Mouse (Mus musculus) hindlimb bud, embryonic 11.5 days (tissue): ENCODE measurements at regions not wholly inside any gene's neighbourhood (a gene's known extent, or its start where the extent isn't known, plus 50 kb on each side); places are given as distances from the start of the nearest gene placed in this dataset.

Experiments
- DNase-seq: peaks from one replicate; pipeline ENCODE4 v3.0.0-alpha.2; 2012; ENCODE audit warnings: low read depth, low spot score; ENCODE audit errors: extremely low spot score

GRCm38 (mm10) chr19:13980988-13981630 lies 67.8 kb downstream of the Olfr1505 start:
- peak; percentile 52 for DNase-seq

DNA sequence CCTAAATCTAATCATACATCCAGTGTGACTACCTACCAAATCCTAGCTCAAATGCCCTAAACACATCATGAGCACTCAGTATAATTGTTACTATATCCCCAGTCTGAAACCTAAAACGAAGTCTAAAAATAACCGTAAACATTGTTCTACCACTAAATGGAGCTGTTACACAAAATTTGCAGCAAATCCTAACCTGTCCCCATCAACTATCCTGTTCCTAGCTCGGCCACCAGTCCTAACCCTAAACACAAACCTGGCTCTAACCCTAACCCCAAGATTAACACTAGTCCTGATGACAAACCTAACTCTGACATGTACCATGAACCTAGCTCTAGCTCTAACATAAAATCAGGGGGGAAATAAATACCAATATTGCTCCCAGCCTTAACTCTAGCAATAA lies 69.5 kb downstream of the Olfr1505 start:
- DNase-seq: no peak
